Mouse (Mus musculus) myocyte (in vitro differentiated cells): ENCODE measurements at regions not wholly inside any gene's neighbourhood (a gene's known extent, or its start where the extent isn't known, plus 50 kb on each side); places are given as distances from the start of the nearest gene placed in this dataset.

Experiments
- CEBPB ChIP-seq: IDR thresholded peaks from 2 replicates; pipeline ENCODE4 v1.6.1; 2011; ENCODE audit warnings: mild to moderate bottlenecking, moderate library complexity; ENCODE audit not compliant: poor library complexity, insufficient read depth, severe bottlenecking
- POLR2A ChIP-seq: IDR thresholded peaks from one replicate; pipeline ENCODE4 v1.6.1; 2011; ENCODE audit warnings: low read depth, mild to moderate bottlenecking, control low read depth, moderate library complexity; ENCODE audit not compliant: insufficient read length
- USF1 ChIP-seq: IDR thresholded peaks from one replicate; pipeline ENCODE4 v1.6.1; 2011; ENCODE audit warnings: low read depth, mild to moderate bottlenecking, control low read depth, moderate library complexity

- no peak for TF ChIP-seq USF1
- no peak for TF ChIP-seq POLR2A
- no peak for TF ChIP-seq CEBPB
Measured at GRCm38 (mm10) chr5:16984877-16985276, 193.3 kb downstream of the Gm28710 start.
